Mouse (Mus musculus) embryonic facial prominence, embryonic 10.5 days (tissue): ENCODE data around the gene Gm10663. TPM values are rescaled to one million over a fixed set of nuclear protein-coding genes. Genes with fewer than 3 reads are reported as not detected.

Source experiments
- DNase-seq: peaks from one replicate; pipeline ENCODE4 v3.0.0-alpha.2; 2017; ENCODE audit warnings: low spot score
- H3K27ac ChIP-seq: fragments of 300-500 bp; sonication (generic); replicated peaks from 2 replicates; pipeline ENCODE4 v1.5.1; 2016; ENCODE audit warnings: mild to moderate bottlenecking
- H3K27me3 ChIP-seq: fragments of 300-500 bp; sonication (generic); replicated peaks from 2 replicates; pipeline ENCODE4 v1.6.1; 2016; ENCODE audit warnings: low read depth, mild to moderate bottlenecking; ENCODE audit not compliant: poor library complexity, severe bottlenecking
- H3K36me3 ChIP-seq: fragments of 300-500 bp; sonication (generic); replicated peaks from 2 replicates; pipeline ENCODE4 v1.6.1; 2016; ENCODE audit warnings: mild to moderate bottlenecking, moderate library complexity
- H3K4me1 ChIP-seq: fragments of 300-500 bp; sonication (generic); 2 replicates; pipeline ENCODE4 v1.6.1; 2016
- H3K4me3 ChIP-seq: fragments of 300-500 bp; sonication (generic); 2 replicates; pipeline ENCODE4 v1.5.1; 2016; ENCODE audit warnings: mild to moderate bottlenecking, moderate library complexity
- H3K9me3 ChIP-seq: fragments of 300-500 bp; sonication (generic); 2 replicates; pipeline ENCODE4 v1.6.1; 2016; ENCODE audit warnings: mild to moderate bottlenecking
- WGBS: fragments of 180-500 bp; shearing (Covaris S2); methylation state at CpG from one replicate; pipeline ENCODE4 v1.1.7; 2016; 5-methylcytosine and 5-hydroxymethylcytosine counted together
- microRNA-seq: library from miRNA; unstranded; fragments of <30 nt; microRNA quantifications from one replicate; pipeline ENCODE4, GENCODE M21; 2017
- polyA plus RNA-seq: library from polyadenylated mRNA; unstranded; fragments of >200 nt; fragmentation: Nextera tagmentation; extraction: Ambion mirVana; gene quantifications from 2 replicates; pipeline ENCODE4 v1.2.1, GENCODE M21; 2016

The Gm10663 gene
- polyA plus RNA-seq, 1 experiment from 2014 or later: not detected

- no peak for DNase-seq
- H3K4me1 ChIP-seq: no peaks in the 10 kb centered on the region
- 87% methylated on average over 7 of the region's 7 CpGs for WGBS
- H3K27ac ChIP-seq: no peak overlapping the region
- H3K36me3 ChIP-seq: no peaks in the 10 kb centered on the region
- H3K27me3 ChIP-seq: no peaks in the 10 kb centered on the region
- H3K9me3 ChIP-seq: no peaks in the 10 kb centered on the region
- no peak overlapping the region for H3K4me3 ChIP-seq
These were observed 23.1 kb downstream of the Gm10663 start for GRCm38 (mm10) chr8:65097760-65098415.

GRCm38 (mm10) chr8:65099735-65100134 lies 24.9 kb downstream of the Gm10663 start:
- no peak overlapping the region for H3K27ac ChIP-seq
- H3K4me1 ChIP-seq: no peaks in the 10 kb centered on the region
- DNase-seq: no peak
- no peak overlapping the region for H3K4me3 ChIP-seq
- WGBS: 74% methylated on average over 3 of the region's 3 CpGs
- H3K9me3 ChIP-seq: no peaks in the 10 kb centered on the region
- no peaks in the 10 kb centered on the region for H3K36me3 ChIP-seq
- no peaks in the 10 kb centered on the region for H3K27me3 ChIP-seq

GRCm38 (mm10) chr8:65103632-65104031 lies 28.8 kb downstream of the Gm10663 start:
- DNase-seq: no peak
- Histone ChIP-seq H3K36me3 (no peaks in the 10 kb centered on the region), H3K9me3 (no peaks in the 10 kb centered on the region), H3K27ac (no peak overlapping the region), H3K27me3 (no peaks in the 10 kb centered on the region), H3K4me1 (no peaks in the 10 kb centered on the region), H3K4me3 (no peak overlapping the region)
- 91% methylated on average over 7 of the region's 7 CpGs for WGBS

GRCm38 (mm10) chr8:65104041-65104440 lies 29.2 kb downstream of the Gm10663 start:
- 79% methylated on average over 4 of the region's 4 CpGs for WGBS

GRCm38 (mm10) chr8:65107936-65108718 lies 33.3 kb downstream of the Gm10663 start:
- no peak overlapping the region for H3K4me3 ChIP-seq

More at GRCm38 (mm10) chr8:65104041-65104440, 29.2 kb downstream of the Gm10663 start:
- H3K4me3 ChIP-seq: no peak overlapping the region
- H3K36me3 ChIP-seq: no peaks in the 10 kb centered on the region
- no peaks in the 10 kb centered on the region for H3K4me1 ChIP-seq
- DNase-seq: no peak
- H3K27me3 ChIP-seq: no peaks in the 10 kb centered on the region
- no peaks in the 10 kb centered on the region for H3K9me3 ChIP-seq
- H3K27ac ChIP-seq: no peak overlapping the region

GRCm38 (mm10) chr8:65108936-65109335 lies 34.1 kb downstream of the Gm10663 start:
- Histone ChIP-seq H3K27me3 (no peaks in the 10 kb centered on the region), H3K9me3 (no peaks in the 10 kb centered on the region), H3K4me3 (no peak overlapping the region), H3K27ac (no peak overlapping the region), H3K4me1 (no peaks in the 10 kb centered on the region), H3K36me3 (no peaks in the 10 kb centered on the region)
- DNase-seq: no peak
- WGBS: 81% methylated on average over 6 of the region's 6 CpGs

More at GRCm38 (mm10) chr8:65107936-65108718, 33.3 kb downstream of the Gm10663 start:
- H3K9me3 ChIP-seq: no peaks in the 10 kb centered on the region
- WGBS: 93% methylated on average over 25 of the region's 25 CpGs
- H3K27ac ChIP-seq: no peak overlapping the region
- H3K36me3 ChIP-seq: no peaks in the 10 kb centered on the region
- no peaks in the 10 kb centered on the region for H3K27me3 ChIP-seq
- no peak for DNase-seq
- no peaks in the 10 kb centered on the region for H3K4me1 ChIP-seq

GRCm38 (mm10) chr8:65110285-65110691 lies 35.5 kb downstream of the Gm10663 start:
- WGBS: 46% methylated on average over 5 of the region's 5 CpGs
- Histone ChIP-seq H3K4me3 (no peak overlapping the region), H3K4me1 (no peaks in the 10 kb centered on the region), H3K27ac (no peak overlapping the region), H3K36me3 (no peaks in the 10 kb centered on the region), H3K27me3 (no peaks in the 10 kb centered on the region), H3K9me3 (no peaks in the 10 kb centered on the region)
- DNase-seq: peak; percentile 80

GRCm38 (mm10) chr8:65112092-65112491 lies 37.3 kb downstream of the Gm10663 start:
- Histone ChIP-seq H3K27me3 (no peaks in the 10 kb centered on the region), H3K9me3 (no peaks in the 10 kb centered on the region), H3K36me3 (no peaks in the 10 kb centered on the region), H3K27ac (no peak overlapping the region), H3K4me1 (no peaks in the 10 kb centered on the region), H3K4me3 (no peak overlapping the region)
- DNase-seq: no peak
- WGBS: 82% methylated on average over 6 of the region's 6 CpGs

GRCm38 (mm10) chr8:65126014-65126413 lies 51.2 kb downstream of the Gm10663 start:
- Histone ChIP-seq H3K4me3 (no peak overlapping the region), H3K27ac (no peak overlapping the region), H3K27me3 (no peaks in the 10 kb centered on the region), H3K4me1 (no peaks in the 10 kb centered on the region), H3K9me3 (no peaks in the 10 kb centered on the region), H3K36me3 (no peaks in the 10 kb centered on the region)
- no peak for DNase-seq
- 67% methylated on average over 1 of the region's 1 CpGs for WGBS

GRCm38 (mm10) chr8:65126454-65126853 lies 51.6 kb downstream of the Gm10663 start:
- no peaks in the 10 kb centered on the region for H3K36me3 ChIP-seq
- WGBS: 82% methylated on average over 3 of the region's 3 CpGs
- no peaks in the 10 kb centered on the region for H3K27me3 ChIP-seq
- DNase-seq: no peak
- no peak overlapping the region for H3K4me3 ChIP-seq
- no peaks in the 10 kb centered on the region for H3K4me1 ChIP-seq
- no peak overlapping the region for H3K27ac ChIP-seq
- no peaks in the 10 kb centered on the region for H3K9me3 ChIP-seq

Small RNA genes within 50 kb of the gene (microRNA-seq; reads per million reads assigned to microRNA genes)
- gene Gm24333: not detected

Other genes starting within 250 kb of the Gm10663 start
- gene Klhl2, start 225.0 kb upstream of the Gm10663 start, polyA plus RNA-seq: 10.5 and 12.8 TPM in 2 replicates
- 17.6 and 18.2 TPM in 2 replicates for gene Tmem192, start 127.8 kb upstream of the Gm10663 start, polyA plus RNA-seq
- gene Trim75, start 87.2 kb upstream of the Gm10663 start, polyA plus RNA-seq: not detected in 2 replicates
- gene Trim61, start 56.5 kb upstream of the Gm10663 start, polyA plus RNA-seq: 0.28 TPM in 1 of 2 replicates, not detected in the other
- gene Trim60, start 56.4 kb upstream of the Gm10663 start, polyA plus RNA-seq: 0.08 TPM in 1 of 2 replicates, not detected in the other
- gene Apela, start 37.7 kb upstream of the Gm10663 start, polyA plus RNA-seq: 1.6 and 2.6 TPM in 2 replicates
- gene BC030870, start 54.5 kb downstream of the Gm10663 start, polyA plus RNA-seq: not detected in 2 replicates